Mouse (Mus musculus): ENCODE measurements around the gene Rapgef1. TPM values are rescaled to one million over a fixed set of nuclear protein-coding genes. Genes with fewer than 3 reads are reported as not detected.

Gene Rapgef1
- total and polyA plus RNA-seq, 3 experiments = 86.5 to 185 (median 170) TPM

DNA sequence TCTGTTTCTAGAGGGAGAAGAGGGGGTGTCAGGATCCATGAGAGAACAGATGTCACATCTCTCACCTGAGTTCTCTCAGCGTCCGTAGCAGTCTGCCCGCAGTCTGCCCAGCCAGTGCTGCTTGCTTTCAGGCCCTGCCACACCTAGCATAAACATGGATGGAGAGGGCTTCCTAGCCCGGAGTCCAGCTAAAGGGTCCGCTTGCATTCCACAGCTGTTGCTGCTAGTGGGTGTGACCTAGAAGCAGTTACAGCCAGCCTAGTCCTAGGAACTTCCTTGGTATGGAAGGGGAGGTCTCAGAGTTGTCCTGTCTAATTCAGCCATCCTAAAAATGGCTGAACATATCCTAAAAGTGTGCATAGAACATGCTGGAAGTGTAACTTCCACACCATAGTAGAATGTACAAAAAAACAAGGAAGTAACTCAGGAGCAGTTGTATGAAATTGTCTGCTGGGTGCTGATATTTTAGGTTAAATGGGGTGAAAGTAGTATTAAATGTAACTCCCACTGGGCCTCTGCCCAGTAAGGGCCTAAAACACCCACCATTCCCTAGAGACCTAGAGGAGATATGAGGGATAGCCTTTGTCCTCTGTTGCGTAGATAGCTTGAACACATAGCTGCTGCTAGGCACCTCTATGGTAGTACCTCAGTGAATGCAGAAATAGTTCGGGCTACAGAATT lies 48.6 kb downstream of the Rapgef1 start:
- Histone ChIP-seq H3K9ac (ENCODE audit: insufficient read depth, low read depth) (no peak overlapping the region), H3K36me3 (replicated peaks in 1 of 2; ENCODE audit: control insufficient read depth in 1 of 2, insufficient read depth in 1 of 2, low read length in 1 of 2) (peaks cover 5 to 64% of the 10 kb centered on the region in 2 experiments), H3K27ac (ENCODE audit: insufficient read depth, low read depth) (peak overlapping the region; percentile 97), H3K4me2 (ENCODE audit: insufficient read depth, low read depth, poor library complexity, severe bottlenecking) (no peak overlapping the region), H3K27me3 (replicated peaks) (no peaks in the 10 kb centered on the region), H3K4me3 (replicated peaks in 1 of 3; ENCODE audit: low read depth in 2 of 3, low read length in 2 of 3, poor library complexity in 1 of 3) (no peak overlapping the region), H3K4me1 (ENCODE audit: control insufficient read depth in 1 of 2, insufficient read depth in 2 of 2) (peaks cover 89 to 100% of the 10 kb centered on the region in 2 experiments), H3K9me3 (replicated peaks; ENCODE audit: low read length) (no peaks in the 10 kb centered on the region), H3K79me2 (replicated peaks; ENCODE audit: control insufficient read depth, extremely low read depth, insufficient read depth, poor library complexity, severe bottlenecking) (peaks cover 91% of the 10 kb centered on the region)
- no peak for TF ChIP-seq JUND (conservative IDR thresholded peaks at IDR 0.05; ENCODE audit: low read depth, low read length)
- no peak for TF ChIP-seq TCF12 (IDR thresholded peaks at IDR 0.05; ENCODE audit: low read depth, low read length)
- no peak for TF ChIP-seq NRF1 (IDR thresholded peaks at IDR 0.05; ENCODE audit: low read depth, low read length)
- TF ChIP-seq CTCF (conservative IDR thresholded peaks at IDR 0.05 in 1 of 2, IDR thresholded peaks at IDR 0.05 in 1 of 2; ENCODE audit: low read depth in 2 of 2, low read length in 2 of 2) = no peak
- peak; percentile 5; the same call in 1 of the 2 replicates for TF ChIP-seq SIN3A (IDR thresholded peaks at IDR 0.05; ENCODE audit: low read length)
- TF ChIP-seq EP300 (IDR thresholded peaks at IDR 0.05; ENCODE audit: low read length) = 0 out of 2 replicates have a peak, but pooled peaks have one; percentile 9
- no peak for TF ChIP-seq BHLHE40 (IDR thresholded peaks at IDR 0.05; ENCODE audit: low read depth, low read length)
- no peak for TF ChIP-seq TBP (conservative IDR thresholded peaks at IDR 0.05; ENCODE audit: low read depth, low read length)
- no peak for TF ChIP-seq MYC (IDR thresholded peaks at IDR 0.05; ENCODE audit: low read depth, low read length)
- TF ChIP-seq MAFK (IDR thresholded peaks at IDR 0.05; ENCODE audit: insufficient replicate concordance, low read length) = no peak
- TF ChIP-seq CHD2 (IDR thresholded peaks at IDR 0.05; ENCODE audit: low read length) = no peak
- no peak for TF ChIP-seq MAZ (IDR thresholded peaks at IDR 0.05; ENCODE audit: low read depth, low read length)
- DNase-seq (ENCODE audit: extremely low read depth) = no peak
- dilution Hi-C loops (cut with MboI; ENCODE audit: extremely low pct_ligation_motif_present, extremely low pct_unique_long_range_greater_than_20kb, low sequenced_read_pairs) (no loop called here), in situ Hi-C loops (cut with MboI; ENCODE audit: low pct_ligation_motif_present, low pct_unique_long_range_greater_than_20kb, low sequenced_read_pairs) (no loop called here)

GRCm38 (mm10) chr2:29668963-29669362 lies 49.4 kb downstream of the Rapgef1 start:
- no peaks in the 10 kb centered on the region for H3K27me3 ChIP-seq (replicated peaks)
- dilution Hi-C loops (cut with MboI; ENCODE audit: extremely low pct_ligation_motif_present, extremely low pct_unique_long_range_greater_than_20kb, low sequenced_read_pairs) = no loop called here
- H3K4me2 ChIP-seq (ENCODE audit: insufficient read depth, low read depth, poor library complexity, severe bottlenecking) = no peak overlapping the region
- H3K9ac ChIP-seq (ENCODE audit: insufficient read depth, low read depth) = no peak overlapping the region
- no peaks in the 10 kb centered on the region for H3K9me3 ChIP-seq (replicated peaks; ENCODE audit: low read length)
- H3K4me3 ChIP-seq (replicated peaks in 1 of 3; ENCODE audit: low read depth in 2 of 3, low read length in 2 of 3, poor library complexity in 1 of 3) = peak overlapping the region in 1 of 3 experiments; percentile 11
- in situ Hi-C loops (cut with MboI; ENCODE audit: low pct_ligation_motif_present, low pct_unique_long_range_greater_than_20kb, low sequenced_read_pairs) = no loop called here
- TF ChIP-seq NELFE (IDR thresholded peaks at IDR 0.05; ENCODE audit: low read depth, low read length) (no peak), MEF2A (IDR thresholded peaks at IDR 0.05; ENCODE audit: borderline replicate concordance, low read depth, low read length) (no peak), RCOR1 (conservative IDR thresholded peaks at IDR 0.05; ENCODE audit: low read depth, low read length) (no peak), MXI1 (IDR thresholded peaks at IDR 0.05; ENCODE audit: low read depth, low read length) (0 out of 2 replicates have a peak, but pooled peaks have one; percentile 33), POLR2A (IDR thresholded peaks at IDR 0.05; ENCODE audit: low read depth, low read length) (no peak), E2F4 (IDR thresholded peaks at IDR 0.05; ENCODE audit: insufficient replicate concordance, low read depth, low read length) (no peak), SIN3A (IDR thresholded peaks at IDR 0.05; ENCODE audit: low read length) (peak; percentile 23; the same call in 1 of the 2 replicates), ELF1 (IDR thresholded peaks at IDR 0.05; ENCODE audit: low read depth, low read length) (no peak), TCF12 (IDR thresholded peaks at IDR 0.05; ENCODE audit: low read depth, low read length) (peak; percentile 24; the same call in 1 of the 2 replicates), USF2 (conservative IDR thresholded peaks at IDR 0.05; ENCODE audit: low read depth, low read length) (no peak), ETS1 (conservative IDR thresholded peaks at IDR 0.05; ENCODE audit: low read depth, low read length) (peak; percentile 61), MAX (IDR thresholded peaks at IDR 0.05; ENCODE audit: low read length) (no peak; the same call in 1 of the 2 replicates), EP300 (IDR thresholded peaks at IDR 0.05; ENCODE audit: low read length) (no peak), MAZ (IDR thresholded peaks at IDR 0.05; ENCODE audit: low read depth, low read length) (no peak), POLR2AphosphoS2 (IDR thresholded peaks at IDR 0.05; ENCODE audit: low read depth, low read length) (no peak)
- peaks cover 86 to 100% of the 10 kb centered on the region in 2 experiments for H3K4me1 ChIP-seq (ENCODE audit: control insufficient read depth in 1 of 2, insufficient read depth in 2 of 2)
- peaks cover 90% of the 10 kb centered on the region for H3K79me2 ChIP-seq (replicated peaks; ENCODE audit: control insufficient read depth, extremely low read depth, insufficient read depth, poor library complexity, severe bottlenecking)
- no peak for DNase-seq (ENCODE audit: extremely low read depth)
- H3K36me3 ChIP-seq (replicated peaks in 1 of 2; ENCODE audit: control insufficient read depth in 1 of 2, insufficient read depth in 1 of 2, low read length in 1 of 2) = peaks cover 5 to 60% of the 10 kb centered on the region in 2 experiments
- peak overlapping the region; percentile 97 for H3K27ac ChIP-seq (ENCODE audit: insufficient read depth, low read depth)

Data from CH12.LX (cell line).